Mouse (Mus musculus): ENCODE results near the gene Prlhr.
A peak's percentile ranks its signal among the peaks of the same experiment; 100 is the strongest.

The Prlhr gene

GRCm38 (mm10) chr19:60432347-60433129 is 35.6 kb downstream of the Prlhr start:
- no peak for DNase-seq (ENCODE audit: low read depth)

DNA sequence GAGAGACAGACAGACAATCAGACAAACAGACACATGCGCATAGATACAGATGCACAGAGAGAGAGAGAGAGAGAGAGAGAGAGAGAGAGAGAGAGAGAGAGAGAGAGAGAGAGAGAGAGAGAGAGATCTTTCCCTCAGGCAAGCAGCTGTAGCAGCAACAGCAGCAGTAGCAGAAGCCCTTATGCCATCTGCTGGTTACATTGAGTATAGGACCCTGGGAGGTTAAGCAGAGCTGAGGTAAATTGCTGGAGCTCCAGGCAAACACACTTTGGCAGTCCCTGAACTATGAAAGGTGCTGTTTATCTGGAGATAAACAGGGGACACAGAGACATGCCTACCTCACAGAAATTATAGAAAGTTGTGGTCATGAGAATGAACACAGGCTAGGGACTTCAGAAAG is 50.5 kb downstream of the Prlhr start:
- DNase-seq (ENCODE audit: low read depth), result peak; percentile 7

All from induced T-regulatory cell, adult 2 months (primary cell).